Mouse (Mus musculus) hindbrain, embryonic 11.5 days (tissue): Measurements from ENCODE around the gene Pzp. TPM values are rescaled to one million over a fixed set of nuclear protein-coding genes. Genes with fewer than 3 reads are reported as not detected.

Experiments used
- ATAC-seq: fragments of 200-750 bp; cut with Nextera tagmentation; 2 replicates; pipeline ENCODE4 v1.8.0; 2017; ENCODE audit warnings: mild to moderate bottlenecking, moderate TSS enrichment, moderate library complexity; ENCODE audit not compliant: low FRiP score
- DNase-seq: peaks from one replicate; pipeline ENCODE4 v3.0.0-alpha.2; 2015; ENCODE audit warnings: low spot score
- H3K27ac ChIP-seq: fragments of 300-500 bp; sonication (generic); 2 replicates; pipeline ENCODE4 v1.5.1; 2014; ENCODE audit warnings: mild to moderate bottlenecking, low read depth, low read length
- H3K27me3 ChIP-seq: fragments of 300-500 bp; sonication (generic); 2 replicates; pipeline ENCODE4 v1.6.1; 2014; ENCODE audit warnings: mild to moderate bottlenecking, low read length, moderate library complexity, mixed read lengths; ENCODE audit not compliant: control insufficient read depth, insufficient read depth
- H3K36me3 ChIP-seq: fragments of 300-500 bp; sonication (generic); 2 replicates; pipeline ENCODE4 v1.6.1; 2014; ENCODE audit warnings: mild to moderate bottlenecking, low read length, moderate library complexity, mixed read lengths; ENCODE audit not compliant: control insufficient read depth, insufficient read depth
- H3K4me1 ChIP-seq: fragments of 300-500 bp; sonication (generic); replicated peaks from 2 replicates; pipeline ENCODE4 v1.6.1; 2014; ENCODE audit warnings: low read length, mixed read lengths; ENCODE audit not compliant: control insufficient read depth, insufficient read depth
- H3K4me2 ChIP-seq: fragments of 300-500 bp; sonication (generic); replicated peaks from 2 replicates; pipeline ENCODE4 v1.6.1; 2014; ENCODE audit warnings: mild to moderate bottlenecking, low read depth, low read length
- H3K4me3 ChIP-seq: fragments of 300-500 bp; sonication (generic); 2 replicates; pipeline ENCODE4 v1.5.1; 2014; ENCODE audit warnings: low read depth, low read length
- H3K9ac ChIP-seq: fragments of 300-500 bp; sonication (generic); 2 replicates; pipeline ENCODE4 v1.6.1; 2014; ENCODE audit warnings: low read depth, low read length
- H3K9me3 ChIP-seq: fragments of 300-500 bp; sonication (generic); 2 replicates; pipeline ENCODE4 v1.6.1; 2016; ENCODE audit warnings: low read length; ENCODE audit not compliant: control insufficient read depth
- WGBS: fragments of 180-500 bp; shearing (Covaris S2); extraction: QIAGEN DNeasy Blood & Tissue Kit; methylation state at CpG from one replicate; pipeline ENCODE4 v1.1.7; 2014; 5-methylcytosine and 5-hydroxymethylcytosine counted together
- polyA plus RNA-seq: library from polyadenylated mRNA; unstranded; fragments of >200 nt; fragmentation: Nextera tagmentation; extraction: Ambion mirVana; gene quantifications from 2 replicates; pipeline ENCODE4 v1.2.1, GENCODE M21; 2014

The Pzp gene
- polyA plus RNA-seq, 1 experiment from 2014 or later: not detected

DNA sequence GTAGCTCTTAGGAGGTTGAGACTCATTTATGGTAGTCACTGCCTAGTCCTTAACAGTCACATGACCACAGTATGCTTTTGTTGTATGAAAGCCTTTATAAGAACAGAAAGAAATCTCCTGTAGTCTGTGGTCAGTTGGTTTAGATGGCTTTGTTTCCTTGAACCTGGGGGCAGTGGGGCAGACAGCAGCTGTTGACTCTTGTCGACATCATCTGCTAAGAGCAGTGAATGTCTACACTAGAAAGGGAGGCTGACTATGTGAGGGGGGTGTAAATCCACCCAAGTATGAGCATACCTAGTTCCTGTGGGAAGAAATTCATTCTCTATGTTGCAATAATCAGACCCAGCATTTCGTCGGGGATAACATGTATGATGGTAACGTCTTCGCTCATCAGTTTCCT lies 79.5 kb downstream of the Pzp start:
- Histone ChIP-seq H3K4me1 (no peaks in the 10 kb centered on the region), H3K27ac (no peak overlapping the region), H3K36me3 (no peaks in the 10 kb centered on the region), H3K4me2 (no peak overlapping the region), H3K9me3 (no peaks in the 10 kb centered on the region), H3K27me3 (no peaks in the 10 kb centered on the region), H3K4me3 (no peak overlapping the region), H3K9ac (no peak overlapping the region)
- ATAC-seq (no peak), DNase-seq (no peak)
- 95% methylated on average over 5 of the region's 5 CpGs for WGBS

DNA sequence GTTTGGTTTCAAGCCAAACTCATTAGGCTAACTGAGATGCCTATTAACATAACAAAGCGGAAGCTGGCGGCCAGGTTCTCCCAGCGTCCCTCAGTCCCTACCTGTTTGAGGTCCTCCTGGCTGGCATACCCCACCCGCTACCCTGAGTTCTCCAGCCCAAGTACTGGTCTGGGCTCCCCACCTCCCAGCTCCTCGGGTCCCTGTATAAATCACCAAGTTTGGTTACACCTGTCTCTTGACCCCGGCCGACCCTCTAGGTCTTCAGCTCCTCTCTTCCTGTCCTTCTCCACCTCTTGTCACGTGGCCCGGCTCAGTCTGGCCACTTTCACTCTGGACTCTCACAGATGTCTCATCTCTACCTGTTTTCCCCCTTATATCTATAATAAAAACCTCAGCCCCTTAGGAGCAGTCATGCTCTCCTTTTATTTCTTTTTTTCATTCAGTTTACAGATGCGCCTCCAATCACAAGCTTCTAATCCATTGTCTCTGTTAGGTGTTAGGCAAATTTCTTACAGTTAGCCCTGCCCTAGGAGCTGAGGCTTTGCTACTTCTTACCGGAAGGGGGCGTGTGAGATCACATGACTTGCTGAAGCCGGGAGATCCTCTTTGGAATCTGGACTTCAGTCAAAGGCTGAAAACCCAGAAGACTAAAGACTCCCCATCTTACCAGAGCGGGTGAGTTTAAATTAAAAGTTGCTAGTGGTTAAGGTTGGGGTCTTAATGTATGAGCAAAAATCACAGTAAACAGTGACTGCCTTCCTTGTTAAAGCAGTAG lies 80.6 kb downstream of the Pzp start:
- Histone ChIP-seq H3K36me3 (no peaks in the 10 kb centered on the region), H3K4me2 (no peak overlapping the region), H3K27ac (no peak overlapping the region), H3K4me1 (no peaks in the 10 kb centered on the region), H3K27me3 (no peaks in the 10 kb centered on the region), H3K4me3 (no peak overlapping the region), H3K9ac (no peak overlapping the region), H3K9me3 (no peaks in the 10 kb centered on the region)
- 16% methylated on average over 14 of the region's 14 CpGs for WGBS
- DNase-seq: peak; percentile 76
- ATAC-seq: peak; percentile 68

DNA sequence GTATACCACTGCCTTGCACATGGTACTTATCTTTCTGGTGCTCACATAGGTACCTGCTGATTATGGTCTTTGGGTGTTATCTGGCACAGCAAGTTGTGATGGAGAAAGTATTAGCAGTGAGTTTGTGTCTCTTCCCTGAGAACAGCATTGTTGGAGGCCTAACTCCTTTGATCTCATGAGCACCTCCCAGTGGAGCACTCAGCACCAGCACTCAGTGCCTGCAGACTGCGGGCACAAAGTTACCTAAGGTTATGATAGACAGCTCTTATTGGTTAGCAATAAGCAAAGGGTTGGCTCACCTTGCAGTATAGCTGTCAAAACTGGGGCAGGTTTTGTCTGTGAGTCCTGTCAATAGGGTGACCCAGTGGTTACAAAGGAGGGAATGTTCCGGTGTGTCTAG lies 86.3 kb downstream of the Pzp start:
- no peaks in the 10 kb centered on the region for H3K9me3 ChIP-seq
- H3K27me3 ChIP-seq: no peaks in the 10 kb centered on the region
- H3K36me3 ChIP-seq: peaks cover 10% of the 10 kb centered on the region
- H3K9ac ChIP-seq: no peak overlapping the region
- no peak for DNase-seq
- no peak for ATAC-seq
- no peak overlapping the region for H3K4me3 ChIP-seq
- H3K4me2 ChIP-seq: no peak overlapping the region
- H3K27ac ChIP-seq: no peak overlapping the region
- 93% methylated on average over 2 of the region's 2 CpGs for WGBS
- H3K4me1 ChIP-seq: peaks cover 2% of the 10 kb centered on the region; the same call in 1 of the 2 replicates

DNA sequence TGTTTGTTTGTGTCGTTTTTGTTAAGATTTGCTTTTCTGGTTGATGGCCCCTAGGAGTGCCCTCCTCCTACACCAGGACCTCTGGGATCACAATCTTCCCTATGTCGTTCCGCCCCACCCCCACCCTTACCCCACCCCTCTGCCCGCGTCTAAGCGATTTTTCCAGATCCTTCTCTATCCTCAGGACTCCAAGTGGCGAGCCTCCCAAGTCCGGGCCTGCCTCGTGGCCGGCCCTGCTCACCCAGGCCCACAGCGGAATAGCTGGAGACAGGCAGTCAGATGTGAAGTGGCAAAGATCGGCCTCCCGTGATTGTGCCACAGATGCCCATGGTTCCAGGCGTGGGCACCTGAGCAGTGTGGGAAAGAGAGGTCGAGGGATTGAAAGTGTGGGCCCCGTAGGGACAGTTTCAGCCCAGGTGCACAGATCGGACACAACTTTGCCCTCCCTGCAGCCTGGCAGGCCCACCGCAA lies 87.6 kb downstream of the Pzp start:
- Histone ChIP-seq H3K36me3 (peaks cover 14% of the 10 kb centered on the region), H3K27ac (no peak overlapping the region)
- 31% methylated on average over 18 of the region's 18 CpGs for WGBS

DNA sequence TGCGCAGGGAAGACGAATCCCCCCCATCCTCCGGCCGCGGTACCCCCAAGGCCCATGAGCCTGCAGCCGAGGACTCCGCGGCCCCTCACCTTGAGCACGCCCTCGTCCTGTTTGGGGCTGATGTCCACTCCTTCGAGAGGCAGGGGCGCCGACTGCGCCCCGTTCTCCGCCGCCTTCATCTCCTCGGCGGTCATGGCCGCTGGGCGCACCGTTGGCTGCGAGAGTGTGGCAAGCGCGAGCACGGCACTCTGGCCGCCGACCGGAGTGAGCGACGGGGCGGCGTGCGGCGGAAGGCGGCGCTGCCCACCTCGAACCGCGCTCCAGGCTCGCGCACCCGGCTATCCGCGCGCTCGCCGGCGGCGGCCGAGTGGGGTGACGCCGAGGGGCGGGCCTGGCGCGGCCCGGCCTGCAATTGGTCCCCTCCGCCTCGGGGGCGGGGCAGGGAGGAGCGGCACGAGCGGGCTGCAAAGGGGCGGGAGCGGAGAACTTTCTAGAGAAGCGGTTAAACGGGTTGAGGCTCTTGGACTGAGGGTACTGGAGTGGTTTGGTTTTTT lies 88.1 kb downstream of the Pzp start, which contains the start of gene Fkbp4:
Fkbp4 (minus strand) TSS at position 361 of the 554 bp plus-strand sequence.
- H3K27me3 ChIP-seq: no peaks in the 10 kb centered on the region
- ATAC-seq (peak; percentile 95), DNase-seq (peak; percentile 95)
- peak within 1 kb of the TSS; percentile 60 for H3K4me2 ChIP-seq
- H3K9ac ChIP-seq: peak within 1 kb of the TSS; percentile 96
- H3K27ac ChIP-seq: peak within 1 kb of the TSS; percentile 86
- H3K4me3 ChIP-seq: peak within 1 kb of the TSS; percentile 97
- H3K9me3 ChIP-seq: no peaks in the 10 kb centered on the region
- WGBS: under 1% methylated on average over 62 of the region's 67 CpGs
- H3K4me1 ChIP-seq: peaks cover 2% of the 10 kb centered on the region; the same call in 1 of the 2 replicates
- peaks cover 15% of the 10 kb centered on the region for H3K36me3 ChIP-seq

More for the DNA sequence above, 87.6 kb downstream of the Pzp start:
- peak overlapping the region; percentile 60 for H3K4me2 ChIP-seq
- no peaks in the 10 kb centered on the region for H3K9me3 ChIP-seq
- H3K9ac ChIP-seq: no peak overlapping the region
- H3K27me3 ChIP-seq: no peaks in the 10 kb centered on the region
- no peak for DNase-seq
- peak; percentile 73; the same call in 1 of the 2 replicates for ATAC-seq
- peaks cover 2% of the 10 kb centered on the region; the same call in 1 of the 2 replicates for H3K4me1 ChIP-seq
- peak overlapping the region; percentile 97 for H3K4me3 ChIP-seq

DNA sequence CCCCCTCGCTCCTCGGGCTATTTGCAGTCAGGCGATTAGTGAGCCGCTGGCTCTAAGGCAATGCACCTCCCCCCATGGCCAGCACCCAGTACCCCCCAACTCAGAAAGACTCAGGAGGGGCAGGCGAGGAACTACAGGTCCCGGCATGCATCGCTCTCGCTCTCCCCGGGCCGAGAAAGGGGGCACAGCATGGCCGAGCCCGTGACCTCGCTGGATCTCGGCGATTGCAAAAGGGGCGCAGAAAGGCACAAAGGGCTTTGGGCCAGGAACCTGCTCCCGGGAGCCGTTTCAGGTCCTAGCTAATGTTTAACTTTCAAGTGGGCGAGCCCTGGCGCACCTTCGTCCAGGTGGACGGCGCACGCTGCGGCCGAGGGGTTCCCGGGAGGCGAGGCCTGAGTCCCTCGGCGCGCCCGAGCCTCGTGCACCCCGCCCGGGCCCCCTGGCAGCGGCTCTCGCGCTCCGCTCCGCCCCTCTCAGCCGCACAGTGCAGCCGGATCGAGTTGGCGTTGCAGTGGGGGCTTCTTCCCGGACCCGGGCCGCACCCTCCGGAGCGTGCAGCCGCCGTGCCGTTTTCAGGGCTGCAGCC lies 88.7 kb downstream of the Pzp start:
- Histone ChIP-seq H3K27ac (peak overlapping the region; percentile 86), H3K36me3 (peaks cover 19% of the 10 kb centered on the region), H3K9ac (peak overlapping the region; percentile 96), H3K9me3 (no peaks in the 10 kb centered on the region), H3K27me3 (no peaks in the 10 kb centered on the region), H3K4me1 (peaks cover 2% of the 10 kb centered on the region; the same call in 1 of the 2 replicates), H3K4me2 (peak overlapping the region; percentile 60), H3K4me3 (peak overlapping the region; percentile 97)
- ATAC-seq (peak; percentile 77), DNase-seq (peak; percentile 77)
- under 1% methylated on average over 52 of the region's 52 CpGs for WGBS

DNA sequence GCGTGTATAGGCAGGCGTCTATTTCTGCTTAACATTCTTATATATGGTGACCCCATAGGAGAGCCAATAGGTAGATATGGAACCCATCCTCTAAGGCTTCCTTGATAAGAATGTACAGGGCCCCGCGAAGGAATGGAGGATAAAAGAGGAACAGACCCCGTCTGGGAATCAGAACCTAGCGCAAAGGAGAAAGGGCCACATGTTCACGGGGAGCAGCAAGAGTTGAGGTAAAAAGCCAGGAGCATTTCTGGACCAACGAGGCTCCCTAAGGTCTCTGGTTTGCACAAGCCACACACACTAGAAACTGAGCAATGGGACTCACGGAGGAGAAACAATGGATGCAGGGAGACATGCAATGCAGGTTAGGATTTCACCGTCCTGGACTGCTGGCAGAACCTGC lies 89.2 kb downstream of the Pzp start:
- H3K4me2 ChIP-seq: peak overlapping the region; percentile 60
- no peak for DNase-seq
- H3K27ac ChIP-seq: peak overlapping the region; percentile 86
- peak overlapping the region; percentile 96 for H3K9ac ChIP-seq
- WGBS: 7% methylated on average over 10 of the region's 10 CpGs
- peak overlapping the region; percentile 97 for H3K4me3 ChIP-seq
- peaks cover 2% of the 10 kb centered on the region; the same call in 1 of the 2 replicates for H3K4me1 ChIP-seq
- no peak for ATAC-seq
- H3K27me3 ChIP-seq: no peaks in the 10 kb centered on the region
- no peaks in the 10 kb centered on the region for H3K9me3 ChIP-seq
- peaks cover 22% of the 10 kb centered on the region for H3K36me3 ChIP-seq

DNA sequence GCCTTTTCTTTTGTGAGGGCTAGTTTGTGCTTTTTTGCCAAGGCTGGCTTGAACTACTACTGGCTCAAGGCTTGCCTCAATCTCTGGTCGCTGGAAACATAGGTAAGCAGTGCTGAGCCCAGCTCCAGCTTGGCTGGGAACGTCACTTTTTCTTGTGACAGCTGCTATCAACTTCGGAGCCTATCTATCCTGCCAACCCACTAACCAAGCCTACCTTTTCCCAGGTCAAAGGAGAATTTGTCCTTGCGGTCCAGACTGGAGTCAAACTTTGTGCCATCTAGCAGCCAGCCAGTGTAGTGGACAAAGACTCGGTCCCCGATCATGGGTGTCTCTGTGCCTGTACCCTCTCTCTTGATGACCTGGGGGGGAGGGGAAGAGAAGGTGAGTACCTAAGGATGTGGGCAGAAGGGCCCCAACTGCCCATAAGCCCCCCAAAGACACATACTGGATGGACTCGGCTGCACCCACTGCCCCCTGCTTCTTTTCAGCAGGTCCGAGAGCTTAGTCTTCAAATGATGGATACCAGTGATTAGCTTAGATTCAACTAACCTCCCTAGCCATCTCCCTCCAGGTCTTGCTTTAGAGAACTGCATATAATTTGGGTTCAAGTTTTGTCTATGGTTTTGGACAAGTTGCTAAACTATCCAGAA lies 90.0 kb downstream of the Pzp start:
- Histone ChIP-seq H3K4me1 (peaks cover 2% of the 10 kb centered on the region; the same call in 1 of the 2 replicates), H3K9ac (no peak overlapping the region), H3K27ac (no peak overlapping the region), H3K27me3 (no peaks in the 10 kb centered on the region), H3K4me3 (peak overlapping the region; percentile 97; the same call in 1 of the 2 replicates), H3K9me3 (no peaks in the 10 kb centered on the region), H3K4me2 (peak overlapping the region; percentile 60), H3K36me3 (peaks cover 25% of the 10 kb centered on the region)
- WGBS: 89% methylated on average over 8 of the region's 8 CpGs
- DNase-seq (no peak), ATAC-seq (no peak)
